Mouse (Mus musculus): Measurements from ENCODE around the gene Mafg. TPM values are rescaled to one million over a fixed set of nuclear protein-coding genes. Genes with fewer than 3 reads are reported as not detected.
A peak's percentile ranks its signal among the peaks of the same experiment; 100 is the strongest.
"Not testable (repeated sequence)": the region's sequence is repeated elsewhere in the genome, so short reads cannot be mapped to it uniquely, and the experiment has no call there.

Mafg gene
- 37.5 and 40.1 TPM in 2 replicates for total RNA-seq (2014; rRNA removed)
- 24.6 and 39.7 TPM in 2 replicates for polyA plus RNA-seq (2015; fragmentation: Nextera tagmentation; extraction: Ambion mirVana)

- Histone ChIP-seq H3K4me3 (ENCODE audit: low read depth, low read length) (peak within 1 kb of the TSS; percentile 97), H3K36me3 (ENCODE audit: insufficient read depth) (peaks cover 10% of the 10 kb centered on the region), H3K9me3 (ENCODE audit: low read length) (no peaks in the 10 kb centered on the region), H3K27me3 (ENCODE audit: insufficient read depth, low read length) (no peaks in the 10 kb centered on the region), H3K4me1 (ENCODE audit: insufficient read depth) (peaks cover 6% of the 10 kb centered on the region; the same call in 1 of the 2 replicates), H3K27ac (ENCODE audit: low read depth, low read length) (peak within 1 kb of the TSS; percentile 83), H3K4me2 (ENCODE audit: low read depth) (peak within 1 kb of the TSS; percentile 90), H3K9ac (peak within 1 kb of the TSS; percentile 85)
- DNase-seq (peak; percentile 98), ATAC-seq (peak; percentile 96)
- 12% methylated on average over 58 of the region's 58 CpGs for WGBS
- TF ChIP-seq CTCF (IDR thresholded peaks at IDR 0.05; ENCODE audit: low read depth): no peak
These were observed at the start of gene Mafg for GRCm38 (mm10) chr11:120633520-120634343. Mafg (minus strand) TSS chr11:120633600.

GRCm38 (mm10) chr11:120682683-120683082 is 49.3 kb upstream of the Mafg start:
- H3K9ac ChIP-seq: no peak overlapping the region
- H3K9me3 ChIP-seq (ENCODE audit: low read length): no peaks in the 10 kb centered on the region
- H3K4me3 ChIP-seq (ENCODE audit: low read depth, low read length): no peak overlapping the region
- H3K4me2 ChIP-seq (ENCODE audit: low read depth): no peak overlapping the region
- 93% methylated on average over 5 of the region's 5 CpGs for WGBS
- no peak for TF ChIP-seq CTCF (IDR thresholded peaks at IDR 0.05; ENCODE audit: low read depth)
- H3K27me3 ChIP-seq (ENCODE audit: insufficient read depth, low read length): no peaks in the 10 kb centered on the region
- H3K4me1 ChIP-seq (ENCODE audit: insufficient read depth): no peaks in the 10 kb centered on the region
- H3K27ac ChIP-seq (ENCODE audit: low read depth, low read length): no peak overlapping the region
- H3K36me3 ChIP-seq (ENCODE audit: insufficient read depth): peaks cover 70% of the 10 kb centered on the region
- ATAC-seq (no peak), DNase-seq (no peak)

- peaks cover 57% of the 10 kb centered on the region for H3K36me3 ChIP-seq (ENCODE audit: insufficient read depth)
- no peaks in the 10 kb centered on the region for H3K4me1 ChIP-seq (ENCODE audit: insufficient read depth)
- no peak overlapping the region for H3K4me2 ChIP-seq (ENCODE audit: low read depth)
- no peak overlapping the region for H3K4me3 ChIP-seq (ENCODE audit: low read depth, low read length)
- no peaks in the 10 kb centered on the region for H3K27me3 ChIP-seq (ENCODE audit: insufficient read depth, low read length)
- TF ChIP-seq CTCF (IDR thresholded peaks at IDR 0.05; ENCODE audit: low read depth): peak; percentile 54
- H3K9ac ChIP-seq: no peak overlapping the region
- no peak for DNase-seq
- ATAC-seq: no peak
- WGBS: 77% methylated on average over 3 of the region's 3 CpGs
- no peaks in the 10 kb centered on the region for H3K9me3 ChIP-seq (ENCODE audit: low read length)
- no peak overlapping the region for H3K27ac ChIP-seq (ENCODE audit: low read depth, low read length)
These were observed 46.5 kb upstream of the Mafg start for GRCm38 (mm10) chr11:120679909-120680308.

GRCm38 (mm10) chr11:120676951-120677350 is 43.6 kb upstream of the Mafg start:
- H3K9ac ChIP-seq: no peak overlapping the region
- H3K36me3 ChIP-seq (ENCODE audit: insufficient read depth): peaks cover 43% of the 10 kb centered on the region
- no peak for DNase-seq
- H3K27me3 ChIP-seq (ENCODE audit: insufficient read depth, low read length): no peaks in the 10 kb centered on the region
- H3K27ac ChIP-seq (ENCODE audit: low read depth, low read length): no peak overlapping the region
- TF ChIP-seq CTCF (IDR thresholded peaks at IDR 0.05; ENCODE audit: low read depth): no peak
- peaks cover 10% of the 10 kb centered on the region for H3K4me1 ChIP-seq (ENCODE audit: insufficient read depth)
- no peak overlapping the region for H3K4me2 ChIP-seq (ENCODE audit: low read depth)
- ATAC-seq: no peak
- no peaks in the 10 kb centered on the region for H3K9me3 ChIP-seq (ENCODE audit: low read length)
- H3K4me3 ChIP-seq (ENCODE audit: low read depth, low read length): no peak overlapping the region
- 97% methylated on average over 4 of the region's 4 CpGs for WGBS

- not testable (repeated sequence) for H3K4me3 ChIP-seq (ENCODE audit: low read depth, low read length); H3K4me2 ChIP-seq (ENCODE audit: low read depth); H3K9ac ChIP-seq; H3K27ac ChIP-seq (ENCODE audit: low read depth, low read length); H3K27me3 ChIP-seq (ENCODE audit: insufficient read depth, low read length); H3K4me1 ChIP-seq (ENCODE audit: insufficient read depth); H3K9me3 ChIP-seq (ENCODE audit: low read length); ATAC-seq; DNase-seq
- H3K36me3 ChIP-seq (ENCODE audit: insufficient read depth): peaks cover 40% of the 10 kb centered on the region
- 92% methylated on average over 5 of the region's 5 CpGs for WGBS
These were observed 42.5 kb upstream of the Mafg start for GRCm38 (mm10) chr11:120675875-120676274.

- H3K27me3 ChIP-seq (ENCODE audit: insufficient read depth, low read length): no peaks in the 10 kb centered on the region
- ATAC-seq (no peak; the same call in 1 of the 2 replicates), DNase-seq (no peak)
- WGBS: 39% methylated on average over 12 of the region's 12 CpGs
- peak overlapping the region; percentile 70 for H3K9ac ChIP-seq
- peak overlapping the region; percentile 82 for H3K4me3 ChIP-seq (ENCODE audit: low read depth, low read length)
- TF ChIP-seq CTCF (IDR thresholded peaks at IDR 0.05; ENCODE audit: low read depth): no peak
- peak overlapping the region; percentile 71 for H3K4me2 ChIP-seq (ENCODE audit: low read depth)
- H3K36me3 ChIP-seq (ENCODE audit: insufficient read depth): peaks cover 18% of the 10 kb centered on the region
- no peaks in the 10 kb centered on the region for H3K9me3 ChIP-seq (ENCODE audit: low read length)
- H3K27ac ChIP-seq (ENCODE audit: low read depth, low read length): peak overlapping the region; percentile 84; the same call in 1 of the 2 replicates
- peaks cover 10% of the 10 kb centered on the region for H3K4me1 ChIP-seq (ENCODE audit: insufficient read depth)
These were observed 40.3 kb upstream of the Mafg start for GRCm38 (mm10) chr11:120673594-120674122.
